Mouse (Mus musculus): ENCODE measurements around the gene Scaf4. TPM values are rescaled to one million over a fixed set of nuclear protein-coding genes. Genes with fewer than 3 reads are reported as not detected.
A peak's percentile ranks its signal among the peaks of the same experiment; 100 is the strongest.

Scaf4 gene
- polyA plus RNA-seq, 1 experiment from 2014 or later, result 12.1 TPM

GRCm38 (mm10) chr16:90214731-90215565 lies 69.4 kb downstream of the Scaf4 start:
- H3K9ac ChIP-seq (replicated peaks; ENCODE audit: low read depth), result no peak overlapping the region
- H3K9me3 ChIP-seq (ENCODE audit: low read length), result no peaks in the 10 kb centered on the region
- no peak for DNase-seq (ENCODE audit: low spot score)
- H3K27ac ChIP-seq (ENCODE audit: low read length), result no peak overlapping the region
- H3K4me1 ChIP-seq (ENCODE audit: insufficient read depth, low read depth, low read length), result peaks cover 2% of the 10 kb centered on the region; the same call in 1 of the 2 replicates
- no peak overlapping the region for H3K4me2 ChIP-seq (replicated peaks; ENCODE audit: low read depth, low read length)
- ATAC-seq, result no peak
- H3K36me3 ChIP-seq (ENCODE audit: insufficient read depth, low read length), result no peaks in the 10 kb centered on the region
- H3K4me3 ChIP-seq (ENCODE audit: low read depth, low read length), result no peak overlapping the region
- no peaks in the 10 kb centered on the region for H3K27me3 ChIP-seq (replicated peaks; ENCODE audit: insufficient read depth, low read length)
- WGBS, result 87% methylated on average over 11 of the region's 11 CpGs
- no peak for TF ChIP-seq EP300 (IDR thresholded peaks at IDR 0.05)
- TF ChIP-seq CTCF (IDR thresholded peaks at IDR 0.05), result no peak

- no peak for TF ChIP-seq CTCF (IDR thresholded peaks at IDR 0.05)
- no peak for TF ChIP-seq EP300 (IDR thresholded peaks at IDR 0.05)
- no peak overlapping the region for H3K9ac ChIP-seq (replicated peaks; ENCODE audit: low read depth)
- H3K27me3 ChIP-seq (replicated peaks; ENCODE audit: insufficient read depth, low read length), result no peaks in the 10 kb centered on the region
- no peak for ATAC-seq
- no peak for DNase-seq (ENCODE audit: low spot score)
- H3K9me3 ChIP-seq (ENCODE audit: low read length), result no peaks in the 10 kb centered on the region
- H3K4me2 ChIP-seq (replicated peaks; ENCODE audit: low read depth, low read length), result no peak overlapping the region
- no peak overlapping the region for H3K27ac ChIP-seq (ENCODE audit: low read length)
- WGBS, result 69% methylated on average over 12 of the region's 12 CpGs
- peaks cover 2% of the 10 kb centered on the region; the same call in 1 of the 2 replicates for H3K4me1 ChIP-seq (ENCODE audit: insufficient read depth, low read depth, low read length)
- H3K36me3 ChIP-seq (ENCODE audit: insufficient read depth, low read length), result no peaks in the 10 kb centered on the region
- no peak overlapping the region for H3K4me3 ChIP-seq (ENCODE audit: low read depth, low read length)
Observed at GRCm38 (mm10) chr16:90213477-90214339, 70.6 kb downstream of the Scaf4 start.

- H3K4me2 ChIP-seq (replicated peaks; ENCODE audit: low read depth, low read length), result no peak overlapping the region
- H3K36me3 ChIP-seq (ENCODE audit: insufficient read depth, low read length), result no peaks in the 10 kb centered on the region
- H3K4me3 ChIP-seq (ENCODE audit: low read depth, low read length), result no peak overlapping the region
- no peak overlapping the region for H3K27ac ChIP-seq (ENCODE audit: low read length)
- no peaks in the 10 kb centered on the region for H3K27me3 ChIP-seq (replicated peaks; ENCODE audit: insufficient read depth, low read length)
- peaks cover 2% of the 10 kb centered on the region; the same call in 1 of the 2 replicates for H3K4me1 ChIP-seq (ENCODE audit: insufficient read depth, low read depth, low read length)
- H3K9me3 ChIP-seq (ENCODE audit: low read length), result no peaks in the 10 kb centered on the region
- 61% methylated on average over 8 of the region's 8 CpGs for WGBS
- no peak for TF ChIP-seq EP300 (IDR thresholded peaks at IDR 0.05)
- no peak for TF ChIP-seq CTCF (IDR thresholded peaks at IDR 0.05)
- DNase-seq (ENCODE audit: low spot score) (no peak), ATAC-seq (no peak)
- no peak overlapping the region for H3K9ac ChIP-seq (replicated peaks; ENCODE audit: low read depth)
Observed at GRCm38 (mm10) chr16:90211767-90212166, 72.5 kb downstream of the Scaf4 start.

- H3K4me1 ChIP-seq (ENCODE audit: insufficient read depth, low read depth, low read length), result peaks cover 2% of the 10 kb centered on the region; the same call in 1 of the 2 replicates
- H3K36me3 ChIP-seq (ENCODE audit: insufficient read depth, low read length), result no peaks in the 10 kb centered on the region
- no peak overlapping the region for H3K9ac ChIP-seq (replicated peaks; ENCODE audit: low read depth)
- H3K27ac ChIP-seq (ENCODE audit: low read length), result peak overlapping the region; percentile 33
- no peak for TF ChIP-seq CTCF (IDR thresholded peaks at IDR 0.05)
- peak; percentile 76 for TF ChIP-seq EP300 (IDR thresholded peaks at IDR 0.05)
- 0 out of 2 replicates have a peak overlapping the region, but pooled peaks have one; percentile 17 for H3K4me2 ChIP-seq (replicated peaks; ENCODE audit: low read depth, low read length)
- ATAC-seq (peak; percentile 85), DNase-seq (ENCODE audit: low spot score) (peak; percentile 72)
- no peak overlapping the region for H3K4me3 ChIP-seq (ENCODE audit: low read depth, low read length)
- H3K27me3 ChIP-seq (replicated peaks; ENCODE audit: insufficient read depth, low read length), result no peaks in the 10 kb centered on the region
- no peaks in the 10 kb centered on the region for H3K9me3 ChIP-seq (ENCODE audit: low read length)
- 48% methylated on average over 10 of the region's 10 CpGs for WGBS
Observed at GRCm38 (mm10) chr16:90210717-90211116, 73.6 kb downstream of the Scaf4 start.

GRCm38 (mm10) chr16:90208996-90209395 lies 75.3 kb downstream of the Scaf4 start:
- no peak overlapping the region for H3K4me3 ChIP-seq (ENCODE audit: low read depth, low read length)
- H3K9me3 ChIP-seq (ENCODE audit: low read length), result no peaks in the 10 kb centered on the region
- H3K27me3 ChIP-seq (replicated peaks; ENCODE audit: insufficient read depth, low read length), result no peaks in the 10 kb centered on the region
- TF ChIP-seq CTCF (IDR thresholded peaks at IDR 0.05) (no peak), EP300 (IDR thresholded peaks at IDR 0.05) (no peak)
- WGBS, result 55% methylated on average over 3 of the region's 3 CpGs
- H3K4me2 ChIP-seq (replicated peaks; ENCODE audit: low read depth, low read length), result no peak overlapping the region
- DNase-seq (ENCODE audit: low spot score) (no peak), ATAC-seq (peak; percentile 65)
- no peak overlapping the region for H3K9ac ChIP-seq (replicated peaks; ENCODE audit: low read depth)
- peaks cover 2% of the 10 kb centered on the region; the same call in 1 of the 2 replicates for H3K4me1 ChIP-seq (ENCODE audit: insufficient read depth, low read depth, low read length)
- H3K36me3 ChIP-seq (ENCODE audit: insufficient read depth, low read length), result no peaks in the 10 kb centered on the region
- H3K27ac ChIP-seq (ENCODE audit: low read length), result peak overlapping the region; percentile 38

GRCm38 (mm10) chr16:90204868-90205267 lies 79.4 kb downstream of the Scaf4 start:
- Histone ChIP-seq H3K9me3 (ENCODE audit: low read length) (no peaks in the 10 kb centered on the region), H3K4me1 (ENCODE audit: insufficient read depth, low read depth, low read length) (no peaks in the 10 kb centered on the region; the same call in 1 of the 2 replicates), H3K27ac (ENCODE audit: low read length) (no peak overlapping the region), H3K4me2 (replicated peaks; ENCODE audit: low read depth, low read length) (no peak overlapping the region), H3K36me3 (ENCODE audit: insufficient read depth, low read length) (no peaks in the 10 kb centered on the region), H3K4me3 (ENCODE audit: low read depth, low read length) (no peak overlapping the region), H3K27me3 (replicated peaks; ENCODE audit: insufficient read depth, low read length) (no peaks in the 10 kb centered on the region), H3K9ac (replicated peaks; ENCODE audit: low read depth) (no peak overlapping the region)
- ATAC-seq (no peak), DNase-seq (ENCODE audit: low spot score) (no peak)
- 97% methylated on average over 2 of the region's 2 CpGs for WGBS
- TF ChIP-seq CTCF (IDR thresholded peaks at IDR 0.05) (no peak), EP300 (IDR thresholded peaks at IDR 0.05) (no peak)

Data from lung, postnatal 0 days (tissue).